Mouse (Mus musculus) liver, embryonic 14.5 days (tissue): Measurements from ENCODE around the gene Pfdn6. TPM values are rescaled to one million over a fixed set of nuclear protein-coding genes. Genes with fewer than 3 reads are reported as not detected.
"Not testable (repeated sequence)": the region's sequence is repeated elsewhere in the genome, so short reads cannot be mapped to it uniquely, and the experiment has no call there.

Source experiments
- ATAC-seq: fragments of 200-750 bp; cut with Nextera tagmentation; 2 replicates; pipeline ENCODE4 v1.8.0; 2017; ENCODE audit warnings: moderate number of reproducible peaks, mild to moderate bottlenecking, moderate library complexity; ENCODE audit not compliant: insufficient read depth
- DNase-seq, 3 experiments: peaks; one replicate each; pipeline ENCODE4 v3.0.0-alpha.2; 2012 to 2013; ENCODE audit warnings: low read depth in 3 of 3, low spot score in 3 of 3
- H3K27ac ChIP-seq: fragments of 300-500 bp; sonication (generic); 2 replicates; pipeline ENCODE4 v1.5.1; 2014; ENCODE audit warnings: moderate library complexity, mild to moderate bottlenecking, control low read depth, inconsistent platforms
- H3K27me3 ChIP-seq: fragments of 300-500 bp; sonication (generic); 2 replicates; pipeline ENCODE4 v1.6.1; 2014; ENCODE audit warnings: mild to moderate bottlenecking, low read length, moderate library complexity; ENCODE audit not compliant: control insufficient read depth, insufficient read depth
- H3K36me3 ChIP-seq: fragments of 300-500 bp; sonication (generic); replicated peaks from 2 replicates; pipeline ENCODE4 v1.6.1; 2014; ENCODE audit warnings: low read depth; ENCODE audit not compliant: control insufficient read depth, insufficient read depth
- H3K4me1 ChIP-seq, 2 experiments: fragments of 200-500 bp in 1 of 2; fragments of 300-500 bp in 1 of 2; sonication (generic) in 1 of 2; replicated peaks; 2 replicates each; pipeline ENCODE4 v1.6.1; 2012 to 2014; ENCODE audit warnings: antibody characterized with exemption in 1 of 2, inconsistent platforms in 1 of 2, low read length in 1 of 2; ENCODE audit not compliant: control insufficient read depth in 2 of 2, insufficient read depth in 2 of 2
- H3K4me2 ChIP-seq: fragments of 300-500 bp; sonication (generic); 2 replicates; pipeline ENCODE4 v1.6.1; 2014; ENCODE audit warnings: low read depth, mild to moderate bottlenecking, control low read depth, moderate library complexity
- H3K4me3 ChIP-seq, 2 experiments: fragments of 200-500 bp in 1 of 2; fragments of 300-500 bp in 1 of 2; sonication (generic) in 1 of 2; 2 replicates each; pipeline ENCODE4 v1.5.1; 2012 to 2014; ENCODE audit warnings: low read depth in 2 of 2, low read length in 2 of 2, mild to moderate bottlenecking in 2 of 2, control low read depth in 1 of 2, inconsistent platforms in 1 of 2, moderate library complexity in 1 of 2; ENCODE audit not compliant: insufficient read depth in 1 of 2
- H3K9ac ChIP-seq: fragments of 300-500 bp; sonication (generic); replicated peaks from 2 replicates; pipeline ENCODE4 v1.6.1; 2014; ENCODE audit warnings: mild to moderate bottlenecking, control low read depth, moderate library complexity
- H3K9me3 ChIP-seq: fragments of 300-500 bp; sonication (generic); 2 replicates; pipeline ENCODE4 v1.6.1; 2016; ENCODE audit warnings: low read length, mixed read lengths; ENCODE audit not compliant: control insufficient read depth
- CTCF ChIP-seq: IDR thresholded peaks from 2 replicates; pipeline ENCODE4 v1.5.1; 2016; ENCODE audit warnings: antibody characterized with exemption, low read depth, control low read depth
- EP300 ChIP-seq: IDR thresholded peaks from 2 replicates; pipeline ENCODE4 v1.6.1; 2016; ENCODE audit warnings: antibody characterized with exemption, low read depth
- WGBS: fragments of 180-500 bp; shearing (Covaris S2); extraction: QIAGEN DNeasy Blood & Tissue Kit; methylation state at CpG from one replicate; pipeline ENCODE4 v1.1.7; 2014; ENCODE audit not compliant: insufficient replicate concordance; 5-methylcytosine and 5-hydroxymethylcytosine counted together
- polyA plus RNA-seq, 2 experiments: library from polyadenylated mRNA; depleted of rRNA in 1 of 2; stranded (reverse) in 1 of 2; unstranded in 1 of 2; fragments of >200 nt; fragmentation: Nextera tagmentation in 1 of 2; extraction: Ambion mirVana in 1 of 2; gene quantifications; 2 replicates each; pipeline versions ENCODE4 v1.2.1 to v1.2.3; 2012 to 2014

Pfdn6 gene
- polyA plus RNA-seq, 2 experiments, result 62.4 to 103 TPM

GRCm38 (mm10) chr17:33953310-33953709 lies 13.2 kb upstream of the Pfdn6 start:
- peak overlapping the region; percentile 86 for H3K9ac ChIP-seq
- H3K4me3 ChIP-seq, result peak overlapping the region; percentile 70 to 82; a peak in 3 of 4 replicates
- H3K4me1 ChIP-seq, result peaks cover 18 to 20% of the 10 kb centered on the region in 2 experiments
- H3K27ac ChIP-seq, result peak overlapping the region; percentile 59
- ATAC-seq (no peak), DNase-seq (no peak)
- TF ChIP-seq EP300 (no peak), CTCF (no peak)
- peak overlapping the region; percentile 89 for H3K4me2 ChIP-seq
- WGBS, result 49% methylated on average over 3 of the region's 3 CpGs
- H3K27me3 ChIP-seq, result no peaks in the 10 kb centered on the region
- peaks cover 29% of the 10 kb centered on the region for H3K36me3 ChIP-seq
- H3K9me3 ChIP-seq, result no peaks in the 10 kb centered on the region

- peak overlapping the region; percentile 59 for H3K27ac ChIP-seq
- peaks cover 18 to 20% of the 10 kb centered on the region in 2 experiments for H3K4me1 ChIP-seq
- 59% methylated on average over 4 of the region's 4 CpGs for WGBS
- H3K9ac ChIP-seq, result peak overlapping the region; percentile 86
- no peaks in the 10 kb centered on the region for H3K9me3 ChIP-seq
- TF ChIP-seq CTCF (no peak), EP300 (no peak)
- peak overlapping the region; percentile 89 for H3K4me2 ChIP-seq
- H3K36me3 ChIP-seq, result peaks cover 29% of the 10 kb centered on the region
- no peak for ATAC-seq
- no peaks in the 10 kb centered on the region for H3K27me3 ChIP-seq
- no peak for DNase-seq
- peak overlapping the region; percentile 70 to 82; a peak in 3 of 4 replicates for H3K4me3 ChIP-seq
These were observed 12.7 kb upstream of the Pfdn6 start for GRCm38 (mm10) chr17:33952879-33953278.

- ATAC-seq, H3K9me3 ChIP-seq, DNase-seq, H3K27me3 ChIP-seq: not testable (repeated sequence)
- H3K4me3 ChIP-seq, result peak overlapping the region; percentile 1 to 50; a peak in 3 of 4 replicates
- peak overlapping the region; percentile 46 for H3K27ac ChIP-seq
- WGBS, result 58% methylated on average over 13 of the region's 13 CpGs
- H3K4me2 ChIP-seq, result peak overlapping the region; percentile 89
- peaks cover 17 to 20% of the 10 kb centered on the region in 2 experiments for H3K4me1 ChIP-seq
- H3K9ac ChIP-seq, result 0 out of 2 replicates have a peak overlapping the region, but pooled peaks have one; percentile 28
- H3K36me3 ChIP-seq, result peaks cover 29% of the 10 kb centered on the region
These were observed 11.9 kb upstream of the Pfdn6 start for GRCm38 (mm10) chr17:33952015-33952414.

GRCm38 (mm10) chr17:33951021-33951946 lies 11.1 kb upstream of the Pfdn6 start, which contains the start of gene B3galt4:
Gene B3galt4, minus strand, starts transcription at chr17:33951488.
- under 1% methylated on average over 45 of the region's 45 CpGs for WGBS
- Histone ChIP-seq H3K36me3 (peaks cover 29% of the 10 kb centered on the region), H3K27me3 (no peaks in the 10 kb centered on the region), H3K4me1 (peaks cover 10 to 17% of the 10 kb centered on the region in 2 experiments), H3K4me2 (peak within 1 kb of the TSS; percentile 89), H3K9ac (peak within 1 kb of the TSS; percentile 60), H3K27ac (peak within 1 kb of the TSS; percentile 46), H3K9me3 (no peaks in the 10 kb centered on the region), H3K4me3 (peak within 1 kb of the TSS; percentile 36 to 50)
- ATAC-seq (peak; percentile 71), DNase-seq (peak; percentile 71 to 82 (median 71))
- TF ChIP-seq EP300, result peak; percentile 32
- TF ChIP-seq CTCF, result peak; percentile 24; the same call in 1 of the 2 replicates

GRCm38 (mm10) chr17:33950131-33950625 lies 10.0 kb upstream of the Pfdn6 start:
- ATAC-seq (no peak), DNase-seq (no peak)
- Histone ChIP-seq H3K9me3 (no peaks in the 10 kb centered on the region), H3K27ac (no peak overlapping the region), H3K36me3 (peaks cover 29% of the 10 kb centered on the region), H3K4me2 (peak overlapping the region; percentile 89), H3K27me3 (no peaks in the 10 kb centered on the region), H3K9ac (no peak overlapping the region; the same call in 1 of the 2 replicates), H3K4me1 (peaks cover 10 to 17% of the 10 kb centered on the region in 2 experiments), H3K4me3 (peak overlapping the region in 1 of 2 experiments; percentile 50; a peak in 1 of 4 replicates)
- TF ChIP-seq CTCF (no peak), EP300 (no peak)
- 76% methylated on average over 10 of the region's 10 CpGs for WGBS
